Comparison of ENCODE assay signal across 11 mouse cellular contexts in genomic region chr11:21175063-21175462, GRCm38 (mm10).
"Had no signal": no experiment of that assay in that cellular context is flagged by ENCODE, and none has a peak within 500 bp of the region (broad histone marks: within the 10 kb centered on the region; RNA-seq: fewer than 3 reads in every experiment).

No protein-coding gene starts in this region.

- H3K36me3 ChIP-seq: limb, embryonic 13.5 days; liver, embryonic 15.5 days; lung, embryonic 15.5 days; midbrain, embryonic 12.5 days; neural tube, embryonic 15.5 days had no signal

- H3K9me3 ChIP-seq: limb, embryonic 13.5 days; liver, embryonic 15.5 days; lung, embryonic 15.5 days; midbrain, embryonic 12.5 days; neural tube, embryonic 15.5 days had no signal

- DNase-seq: left cerebral cortex, postnatal 4 days; right cerebral cortex, adult 18-20 months; right cerebral cortex, postnatal 25 days had no signal

- H3K9ac ChIP-seq: limb, embryonic 13.5 days; liver, embryonic 15.5 days; lung, embryonic 15.5 days; midbrain, embryonic 12.5 days; neural tube, embryonic 15.5 days had no signal

- H3K27ac ChIP-seq: limb, embryonic 13.5 days; liver, embryonic 15.5 days; macrophage; midbrain, embryonic 12.5 days; neural tube, embryonic 15.5 days had no signal

- H3K4me3 ChIP-seq: limb, embryonic 13.5 days; liver, embryonic 15.5 days; lung, embryonic 15.5 days; midbrain, embryonic 12.5 days; neural tube, embryonic 15.5 days had no signal

- ATAC-seq: intestine, postnatal 0 days had no signal

- H3K4me2 ChIP-seq: limb, embryonic 13.5 days; liver, embryonic 15.5 days; midbrain, embryonic 12.5 days; neural tube, embryonic 15.5 days had no signal

- H3K4me1 ChIP-seq: midbrain, embryonic 12.5 days; neural tube, embryonic 15.5 days had no signal

- H3K27me3 ChIP-seq: limb, embryonic 13.5 days; liver, embryonic 15.5 days; lung, embryonic 15.5 days; megakaryocyte, embryonic 14.5 days; midbrain, embryonic 12.5 days; neural tube, embryonic 15.5 days had no signal
